Mouse (Mus musculus) limb, embryonic 15.5 days (tissue): ENCODE measurements at regions not wholly inside any gene's neighbourhood (a gene's known extent, or its start where the extent isn't known, plus 50 kb on each side); places are given as distances from the start of the nearest gene placed in this dataset.
A peak's percentile ranks its signal among the peaks of the same experiment; 100 is the strongest.

Experiments
- ATAC-seq: fragments of 200-750 bp; cut with Nextera tagmentation; 2 replicates; pipeline ENCODE4 v1.8.0; 2017; ENCODE audit warnings: low read depth, moderate TSS enrichment; ENCODE audit not compliant: insufficient number of reproducible peaks, low FRiP score, low TSS enrichment
- H3K27ac ChIP-seq: fragments of 300-500 bp; sonication (generic); 2 replicates; pipeline ENCODE4 v1.5.1; 2015; ENCODE audit warnings: moderate library complexity, mild to moderate bottlenecking, inconsistent platforms
- H3K27me3 ChIP-seq: fragments of 300-500 bp; sonication (generic); 2 replicates; pipeline ENCODE4 v1.6.1; 2015; ENCODE audit warnings: inconsistent platforms
- H3K36me3 ChIP-seq: fragments of 300-500 bp; sonication (generic); 2 replicates; pipeline ENCODE4 v1.6.1; 2015; ENCODE audit warnings: inconsistent platforms
- H3K4me1 ChIP-seq: fragments of 300-500 bp; sonication (generic); 2 replicates; pipeline ENCODE4 v1.6.1; 2015; ENCODE audit warnings: inconsistent platforms
- H3K4me2 ChIP-seq: fragments of 300-500 bp; sonication (generic); 2 replicates; pipeline ENCODE4 v1.6.1; 2015; ENCODE audit warnings: mild to moderate bottlenecking, inconsistent platforms
- H3K4me3 ChIP-seq: fragments of 300-500 bp; sonication (generic); 2 replicates; pipeline ENCODE4 v1.5.1; 2015; ENCODE audit warnings: mild to moderate bottlenecking, inconsistent platforms
- H3K9ac ChIP-seq: fragments of 300-500 bp; sonication (generic); 2 replicates; pipeline ENCODE4 v1.6.1; 2015; ENCODE audit warnings: inconsistent platforms
- H3K9me3 ChIP-seq: fragments of 300-500 bp; sonication (generic); 2 replicates; pipeline ENCODE4 v1.6.1; 2016; ENCODE audit warnings: inconsistent platforms
- WGBS: fragments of 180-500 bp; shearing (Covaris S2); methylation state at CpG from one replicate; pipeline ENCODE4 v1.1.7; 2015; 5-methylcytosine and 5-hydroxymethylcytosine counted together

- H3K36me3 ChIP-seq, result no peaks in the 10 kb centered on the region
- H3K9ac ChIP-seq, result no peak overlapping the region
- no peak overlapping the region for H3K27ac ChIP-seq
- ATAC-seq, result no peak
- 33% methylated on average over 11 of the region's 11 CpGs for WGBS
- H3K27me3 ChIP-seq, result 0 out of 2 replicates have a peak, but pooled peaks cover 2% of the 10 kb centered on the region
- H3K4me3 ChIP-seq, result no peak overlapping the region
- peaks cover 17% of the 10 kb centered on the region for H3K4me1 ChIP-seq
- no peaks in the 10 kb centered on the region for H3K9me3 ChIP-seq
- no peak overlapping the region for H3K4me2 ChIP-seq
Observed at GRCm38 (mm10) chr13:104577856-104578255, 214.4 kb upstream of the Srek1ip1 start.

- Histone ChIP-seq H3K4me1 (peaks cover 20% of the 10 kb centered on the region), H3K27ac (peak overlapping the region; percentile 43; the same call in 1 of the 2 replicates), H3K9me3 (no peaks in the 10 kb centered on the region), H3K4me2 (0 out of 2 replicates have a peak overlapping the region, but pooled peaks have one; percentile 2), H3K27me3 (0 out of 2 replicates have a peak, but pooled peaks cover 2% of the 10 kb centered on the region), H3K36me3 (no peaks in the 10 kb centered on the region), H3K4me3 (no peak overlapping the region), H3K9ac (no peak overlapping the region)
- 46% methylated on average over 9 of the region's 9 CpGs for WGBS
- no peak for ATAC-seq
Observed at GRCm38 (mm10) chr13:104580686-104581350, 211.5 kb upstream of the Srek1ip1 start.
